Mouse (Mus musculus): ENCODE data around the gene Olfr1233. TPM values are rescaled to one million over a fixed set of nuclear protein-coding genes. Genes with fewer than 3 reads are reported as not detected.

The Olfr1233 gene
- under 1 TPM in 1 of 2 experiments, not detected in 1; 0.05 TPM for polyA plus RNA-seq (2017; shearing (Covaris generic))

GRCm38 (mm10) chr2:89342298-89342697, at the start of gene Olfr1233:
Gene Olfr1233, minus strand, starts transcription at chr2:89342398.
- no peak for ATAC-seq

GRCm38 (mm10) chr2:89364765-89365164, 22.6 kb upstream of the Olfr1233 start, which contains the start of gene Olfr1234:
Gene Olfr1234, minus strand, starts transcription at chr2:89364865.
- no peak for ATAC-seq

- no peak for ATAC-seq
Measured at GRCm38 (mm10) chr2:89329575-89329974, 12.6 kb downstream of the Olfr1233 start, which contains the start of gene Olfr1232. Gene Olfr1232, minus strand, starts transcription at chr2:89329675.

- no peak for ATAC-seq
Measured at GRCm38 (mm10) chr2:89306974-89307373, 35.2 kb downstream of the Olfr1233 start, which contains the start of gene Olfr1231. Gene Olfr1231, minus strand, starts transcription at chr2:89307074.

GRCm38 (mm10) chr2:89297168-89297567, 45.0 kb downstream of the Olfr1233 start, which contains the start of gene Olfr1230:
Gene Olfr1230, minus strand, starts transcription at chr2:89297268.
- no peak for ATAC-seq

- no peak for ATAC-seq
Measured at GRCm38 (mm10) chr2:89287914-89288313, 54.3 kb downstream of the Olfr1233 start, which contains the start of gene Olfr1229. Gene Olfr1229, minus strand, starts transcription at chr2:89288014.

Other genes starting within 250 kb of the Olfr1233 start
- gene Olfr1220, start 235.6 kb downstream of the Olfr1233 start, polyA plus RNA-seq (2017; shearing (Covaris generic)), result under 1 TPM in 1 of 2 experiments, not detected in 1; 0.08 TPM
- not detected for gene Olfr1221, start 225.1 kb downstream of the Olfr1233 start, polyA plus RNA-seq (2017; shearing (Covaris generic))
- not detected for gene Olfr1222, start 209.3 kb downstream of the Olfr1233 start, polyA plus RNA-seq (2017; shearing (Covaris generic))
- not detected for gene Olfr1223, start 190.8 kb downstream of the Olfr1233 start, polyA plus RNA-seq (2017; shearing (Covaris generic))
- not detected for gene Olfr1224-ps1, start 178.3 kb downstream of the Olfr1233 start, polyA plus RNA-seq (2017; shearing (Covaris generic))
- gene Olfr1225, start 167.7 kb downstream of the Olfr1233 start, polyA plus RNA-seq (2017; shearing (Covaris generic)), result not detected
- not detected for gene Olfr1226, start 142.3 kb downstream of the Olfr1233 start, polyA plus RNA-seq (2017; shearing (Covaris generic))
- not detected for gene Olfr1228, start 88.3 kb downstream of the Olfr1233 start, polyA plus RNA-seq (2017; shearing (Covaris generic))
- gene Olfr1229, start 54.4 kb downstream of the Olfr1233 start, polyA plus RNA-seq (2017; shearing (Covaris generic)), result not detected
- not detected for gene Olfr1230, start 45.1 kb downstream of the Olfr1233 start, polyA plus RNA-seq (2017; shearing (Covaris generic))
- gene Olfr1231, start 35.3 kb downstream of the Olfr1233 start, polyA plus RNA-seq (2017; shearing (Covaris generic)), result not detected
- not detected for gene Olfr1232, start 12.7 kb downstream of the Olfr1233 start, polyA plus RNA-seq (2017; shearing (Covaris generic))
- not detected for gene Olfr1234, start 22.5 kb upstream of the Olfr1233 start, polyA plus RNA-seq (2017; shearing (Covaris generic))
- not detected for gene Olfr1238, start 67.3 kb upstream of the Olfr1233 start, polyA plus RNA-seq (2017; shearing (Covaris generic))
- gene Olfr1239, start 78.0 kb upstream of the Olfr1233 start, polyA plus RNA-seq (2017; shearing (Covaris generic)), result not detected
- gene Olfr1240, start 100.6 kb upstream of the Olfr1233 start, polyA plus RNA-seq (2017; shearing (Covaris generic)), result not detected
- not detected for gene Olfr1241, start 144.7 kb upstream of the Olfr1233 start, polyA plus RNA-seq (2017; shearing (Covaris generic))
- not detected for gene Olfr1242, start 155.9 kb upstream of the Olfr1233 start, polyA plus RNA-seq (2017; shearing (Covaris generic))
- gene Olfr1243, start 189.1 kb upstream of the Olfr1233 start, polyA plus RNA-seq (2017; shearing (Covaris generic)), result not detected
- gene Olfr1245, start 236.0 kb upstream of the Olfr1233 start, polyA plus RNA-seq (2017; shearing (Covaris generic)), result not detected

All from activated CD4-positive, CD25-positive, alpha-beta regulatory T cell, adult 4 months (primary cell).